18 mouse cellular contexts compared by ENCODE assay signal in the genomic region with DNA sequence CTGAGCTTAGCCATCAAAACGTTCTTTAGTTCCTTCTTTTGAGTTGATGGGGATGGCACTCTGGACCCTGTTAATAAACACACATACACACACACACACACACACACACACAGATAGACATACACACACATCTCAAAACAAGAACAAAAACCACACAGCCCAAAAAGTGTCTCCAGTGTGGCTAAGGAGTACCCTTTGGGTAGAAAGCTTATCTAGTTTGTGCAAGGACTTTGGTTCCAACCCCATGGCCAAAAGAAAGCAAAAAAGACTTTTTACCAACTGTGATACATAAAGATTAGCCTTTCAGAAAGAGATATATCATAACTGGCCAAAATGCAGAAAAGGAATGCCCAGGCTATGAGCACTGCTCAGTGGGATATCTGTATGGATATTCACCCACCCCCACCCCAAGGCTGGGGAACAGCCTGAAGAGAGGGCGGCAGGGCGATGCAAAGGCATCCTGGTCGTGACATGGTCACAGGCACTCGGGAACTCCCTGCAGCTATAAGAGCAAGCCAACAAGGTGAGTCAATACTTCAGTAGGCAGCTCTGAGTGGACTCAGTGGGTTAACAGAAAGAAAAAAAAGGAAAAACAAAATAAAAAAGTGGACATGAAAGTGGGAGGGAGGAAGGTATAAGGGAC.
DNase-seq lines count a peak whose midpoint lies in the region; ATAC-seq and TF ChIP-seq lines count a peak whose summit lies in the region.
"Had no signal": no experiment of that assay in that cellular context is flagged by ENCODE, and none has a peak within 500 bp of the region (broad histone marks: within the 10 kb centered on the region; RNA-seq: fewer than 3 reads in every experiment).

No protein-coding gene starts in this region.

- H3K4me2 ChIP-seq in lung, postnatal 0 days (replicated peaks; ENCODE audit: low read depth, low read length) = no peak overlapping the region
- peak overlapping the region; percentile 46 for H3K4me2 ChIP-seq in liver, embryonic 12.5 days
- H3K4me2 ChIP-seq: hindbrain, embryonic 14.5 days; limb, embryonic 12.5 days had no signal

- H3K9me3 ChIP-seq in lung, postnatal 0 days (ENCODE audit: low read length) = no peaks in the 10 kb centered on the region
- H3K9me3 ChIP-seq in liver, embryonic 12.5 days (replicated peaks) = no peaks in the 10 kb centered on the region
- H3K9me3 ChIP-seq: heart, embryonic 10.5 days; limb, embryonic 12.5 days had no signal

- ATAC-seq in lung, postnatal 0 days = peak; percentile 71
- ATAC-seq in liver, embryonic 12.5 days = peak; percentile 56
- ATAC-seq: forebrain, embryonic 14.5 days; intestine, embryonic 16.5 days had no signal

- peak; percentile 37; the same call in 1 of the 2 replicates for TF ChIP-seq EP300 in lung, postnatal 0 days (IDR thresholded peaks at IDR 0.05)

- no peak overlapping the region for H3K4me3 ChIP-seq in lung, postnatal 0 days (ENCODE audit: low read depth, low read length)
- H3K4me3 ChIP-seq in liver, embryonic 12.5 days = no peak overlapping the region
- H3K4me3 ChIP-seq: heart, embryonic 10.5 days; limb, embryonic 12.5 days had no signal

- TF ChIP-seq CTCF in lung, postnatal 0 days (IDR thresholded peaks at IDR 0.05) = no peak

- H3K4me1 ChIP-seq in lung, postnatal 0 days (ENCODE audit: insufficient read depth, low read depth, low read length) = peaks cover 4% of the 10 kb centered on the region; the same call in 1 of the 2 replicates
- peaks cover 96% of the 10 kb centered on the region for H3K4me1 ChIP-seq in liver, embryonic 12.5 days

- DNase-seq in lung, postnatal 0 days (ENCODE audit: low spot score) = peak; percentile 62
- DNase-seq in lung, postnatal 14 days = no peak
- peak; percentile 76 for DNase-seq in MEL-GATA-1-ER (ENCODE audit: extremely low read depth, low read depth)
- peak; percentile 22 to 48 for DNase-seq in natural killer cell, adult 2 months (ENCODE audit: low spot score in 2 of 2)
- no peak for DNase-seq in adipocyte (ENCODE audit: low spot score)
- no peak for DNase-seq in cerebellum, adult 9-10 months
- DNase-seq: adrenal gland, postnatal 10 days; cerebellum, adult 18-20 months; gastrocnemius, postnatal 36 days; heart, postnatal 14 days; right cerebral cortex, adult 18-20 months had no signal

- H3K36me3 ChIP-seq in lung, postnatal 0 days (ENCODE audit: insufficient read depth, low read length) = no peaks in the 10 kb centered on the region
- no peaks in the 10 kb centered on the region for H3K36me3 ChIP-seq in liver, embryonic 12.5 days
- H3K36me3 ChIP-seq: heart, embryonic 10.5 days; limb, embryonic 12.5 days had no signal

- no peak overlapping the region for H3K9ac ChIP-seq in lung, postnatal 0 days (replicated peaks; ENCODE audit: low read depth)
- H3K9ac ChIP-seq in liver, embryonic 12.5 days = peak overlapping the region; percentile 35; the same call in 1 of the 2 replicates
- H3K9ac ChIP-seq: hindbrain, embryonic 14.5 days; limb, embryonic 12.5 days had no signal

- H3K27me3 ChIP-seq in lung, postnatal 0 days (replicated peaks; ENCODE audit: insufficient read depth, low read length) = no peaks in the 10 kb centered on the region
- no peaks in the 10 kb centered on the region for H3K27me3 ChIP-seq in liver, embryonic 12.5 days (replicated peaks)
- H3K27me3 ChIP-seq: limb, embryonic 12.5 days had no signal

- H3K27ac ChIP-seq in lung, postnatal 0 days (ENCODE audit: low read length) = no peak overlapping the region
- peak overlapping the region; percentile 78 for H3K27ac ChIP-seq in liver, embryonic 12.5 days
- H3K27ac ChIP-seq: heart, embryonic 10.5 days; hindbrain, embryonic 14.5 days; limb, embryonic 12.5 days; macrophage had no signal

- WGBS in lung, postnatal 0 days = 47% methylated on average over 5 of the region's 5 CpGs
- 17% methylated on average over 5 of the region's 5 CpGs for WGBS in liver, embryonic 12.5 days (ENCODE audit: insufficient replicate concordance)

Comparison
In these comparisons a context has a peak if more than half of its experiments do, and no peak if none do; other contexts are left out.
1. DNase-seq: peak in lung, postnatal 0 days (single experiment), MEL-GATA-1-ER (single experiment) and natural killer cell, adult 2 months (2 of 2); none in lung, postnatal 14 days (single experiment), adipocyte (single experiment) and cerebellum, adult 9-10 months (single experiment).